Mouse (Mus musculus) thymus, adult 18-20 months (tissue): ENCODE data around the gene Syngr2.

ENCODE experiments used
- DNase-seq, 2 experiments: peaks; one replicate each; pipeline ENCODE4 v3.0.0; 2022; ENCODE audit warnings: mixed read lengths in 2 of 2

The Syngr2 gene

GRCm38 (mm10) chr11:117809407-117810311 lies at the start of gene Syngr2, which contains the start of gene Gm20708:
Gene Syngr2 (plus strand): TSS chr11:117809668.
Gene Gm20708 (plus strand): TSS chr11:117809668.
- peak; percentile 46 to 58 for DNase-seq

- no peak for DNase-seq
Observed at GRCm38 (mm10) chr11:117760374-117761119, 48.9 kb upstream of the Syngr2 start.

GRCm38 (mm10) chr11:117761801-117762200 lies 47.7 kb upstream of the Syngr2 start:
- no peak for DNase-seq

- no peak for DNase-seq
Observed at GRCm38 (mm10) chr11:117762246-117762645, 47.2 kb upstream of the Syngr2 start.

GRCm38 (mm10) chr11:117764319-117764718 lies 45.1 kb upstream of the Syngr2 start:
- DNase-seq: no peak

GRCm38 (mm10) chr11:117765361-117765760 lies 44.1 kb upstream of the Syngr2 start:
- no peak for DNase-seq

- no peak for DNase-seq
Observed at GRCm38 (mm10) chr11:117766275-117766674, 43.2 kb upstream of the Syngr2 start.

- DNase-seq: no peak
Observed at GRCm38 (mm10) chr11:117768725-117769682, 40.5 kb upstream of the Syngr2 start.

- no peak for DNase-seq
Observed at GRCm38 (mm10) chr11:117769683-117770047, 39.8 kb upstream of the Syngr2 start.

- no peak for DNase-seq
Observed at GRCm38 (mm10) chr11:117770407-117770806, 39.1 kb upstream of the Syngr2 start.

GRCm38 (mm10) chr11:117772352-117772751 lies 37.1 kb upstream of the Syngr2 start:
- no peak for DNase-seq

GRCm38 (mm10) chr11:117774925-117775324 lies 34.5 kb upstream of the Syngr2 start:
- no peak for DNase-seq

GRCm38 (mm10) chr11:117775540-117775939 lies 33.9 kb upstream of the Syngr2 start:
- no peak for DNase-seq

- no peak for DNase-seq
Observed at GRCm38 (mm10) chr11:117776085-117776792, 33.2 kb upstream of the Syngr2 start.

- DNase-seq: no peak
Observed at GRCm38 (mm10) chr11:117777111-117777510, 32.4 kb upstream of the Syngr2 start.

GRCm38 (mm10) chr11:117778031-117778430 lies 31.4 kb upstream of the Syngr2 start:
- no peak for DNase-seq

GRCm38 (mm10) chr11:117778851-117779433 lies 30.5 kb upstream of the Syngr2 start:
- DNase-seq: no peak

- DNase-seq: peak; percentile 57 to 62
Observed at GRCm38 (mm10) chr11:117779434-117780198, 29.9 kb upstream of the Syngr2 start.

- no peak for DNase-seq
Observed at GRCm38 (mm10) chr11:117780199-117780515, 29.3 kb upstream of the Syngr2 start.

- peak; percentile 91 to 96 for DNase-seq
Observed at GRCm38 (mm10) chr11:117780582-117781111, 28.8 kb upstream of the Syngr2 start.
